Mouse (Mus musculus): Measurements from ENCODE around the gene Slc27a1.

DNA sequence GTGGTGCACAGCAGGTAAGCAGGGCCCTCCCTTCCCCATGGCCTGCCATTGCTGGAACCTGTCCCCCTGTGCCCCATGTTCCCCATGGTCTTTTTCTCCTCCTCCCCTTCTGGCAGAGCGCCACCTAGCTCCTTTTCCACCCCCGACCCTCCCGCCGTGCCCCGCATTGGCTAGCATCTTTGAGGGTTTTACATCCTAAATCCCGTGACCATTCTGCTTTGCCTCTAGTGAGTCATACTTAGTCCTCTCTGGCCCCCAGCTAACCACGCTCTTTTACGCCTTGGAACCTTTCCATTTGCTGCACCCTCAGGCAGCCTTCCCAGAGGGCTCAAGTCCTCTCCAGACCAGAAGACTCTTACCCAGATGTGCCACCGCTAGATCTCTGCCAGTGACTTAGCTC is 11.5 kb downstream of the Slc27a1 start:
- no peak for TF ChIP-seq CTCF (IDR thresholded peaks at IDR 0.05)
- TF ChIP-seq EP300 (IDR thresholded peaks at IDR 0.05) = no peak
